Mouse (Mus musculus): ENCODE data around the gene Slco1a1. TPM values are rescaled to one million over a fixed set of nuclear protein-coding genes. Genes with fewer than 3 reads are reported as not detected.

Slco1a1 gene
- polyA plus RNA-seq, 1 experiment from 2014 or later, result not detected

GRCm38 (mm10) chr6:141868735-141869134 is 78.0 kb downstream of the Slco1a1 start:
- H3K9ac ChIP-seq, result no peak overlapping the region
- no peak overlapping the region for H3K4me2 ChIP-seq
- WGBS, result 68% methylated on average over 5 of the region's 5 CpGs
- H3K4me1 ChIP-seq, result no peaks in the 10 kb centered on the region
- no peak overlapping the region for H3K27ac ChIP-seq
- no peak overlapping the region for H3K4me3 ChIP-seq
- ATAC-seq (ENCODE audit: borderline replicate concordance, extremely low read depth, low FRiP score, low TSS enrichment), result no peak
- no peaks in the 10 kb centered on the region for H3K9me3 ChIP-seq
- no peaks in the 10 kb centered on the region for H3K36me3 ChIP-seq
- no peaks in the 10 kb centered on the region for H3K27me3 ChIP-seq

GRCm38 (mm10) chr6:141866026-141866425 is 80.7 kb downstream of the Slco1a1 start:
- H3K9me3 ChIP-seq, result no peaks in the 10 kb centered on the region
- no peak overlapping the region for H3K4me2 ChIP-seq
- no peak overlapping the region for H3K27ac ChIP-seq
- H3K4me1 ChIP-seq, result no peaks in the 10 kb centered on the region
- no peak for ATAC-seq (ENCODE audit: borderline replicate concordance, extremely low read depth, low FRiP score, low TSS enrichment)
- no peaks in the 10 kb centered on the region for H3K27me3 ChIP-seq
- WGBS, result 72% methylated on average over 5 of the region's 5 CpGs
- no peaks in the 10 kb centered on the region for H3K36me3 ChIP-seq
- no peak overlapping the region for H3K9ac ChIP-seq
- H3K4me3 ChIP-seq, result no peak overlapping the region

- ATAC-seq (ENCODE audit: borderline replicate concordance, extremely low read depth, low FRiP score, low TSS enrichment), result no peak
- Histone ChIP-seq H3K36me3 (no peaks in the 10 kb centered on the region), H3K9ac (no peak overlapping the region), H3K4me2 (no peak overlapping the region), H3K4me1 (peaks cover 11% of the 10 kb centered on the region; the same call in 1 of the 2 replicates), H3K9me3 (no peaks in the 10 kb centered on the region), H3K27me3 (no peaks in the 10 kb centered on the region), H3K27ac (no peak overlapping the region), H3K4me3 (no peak overlapping the region)
- WGBS, result 47% methylated on average over 8 of the region's 8 CpGs
Observed at GRCm38 (mm10) chr6:141857735-141858531, 88.8 kb downstream of the Slco1a1 start.

Other genes with a start within 250 kb of the Slco1a1 start
- not detected in 2 replicates for gene Gm5724, start 173.2 kb downstream of the Slco1a1 start, polyA plus RNA-seq (2015; fragmentation: Nextera tagmentation; extraction: Ambion mirVana)
- gene Slco1a4, start 90.8 kb downstream of the Slco1a1 start, polyA plus RNA-seq (2015; fragmentation: Nextera tagmentation; extraction: Ambion mirVana), result 0.06 TPM in 1 of 2 replicates, not detected in the other
- not detected in 2 replicates for gene Gm6614, start 64.5 kb upstream of the Slco1a1 start, polyA plus RNA-seq (2015; fragmentation: Nextera tagmentation; extraction: Ambion mirVana)